Mouse (Mus musculus): Measurements from ENCODE around the gene Zbtb7a.
A peak's percentile ranks its signal among the peaks of the same experiment; 100 is the strongest.

Zbtb7a gene

DNA sequence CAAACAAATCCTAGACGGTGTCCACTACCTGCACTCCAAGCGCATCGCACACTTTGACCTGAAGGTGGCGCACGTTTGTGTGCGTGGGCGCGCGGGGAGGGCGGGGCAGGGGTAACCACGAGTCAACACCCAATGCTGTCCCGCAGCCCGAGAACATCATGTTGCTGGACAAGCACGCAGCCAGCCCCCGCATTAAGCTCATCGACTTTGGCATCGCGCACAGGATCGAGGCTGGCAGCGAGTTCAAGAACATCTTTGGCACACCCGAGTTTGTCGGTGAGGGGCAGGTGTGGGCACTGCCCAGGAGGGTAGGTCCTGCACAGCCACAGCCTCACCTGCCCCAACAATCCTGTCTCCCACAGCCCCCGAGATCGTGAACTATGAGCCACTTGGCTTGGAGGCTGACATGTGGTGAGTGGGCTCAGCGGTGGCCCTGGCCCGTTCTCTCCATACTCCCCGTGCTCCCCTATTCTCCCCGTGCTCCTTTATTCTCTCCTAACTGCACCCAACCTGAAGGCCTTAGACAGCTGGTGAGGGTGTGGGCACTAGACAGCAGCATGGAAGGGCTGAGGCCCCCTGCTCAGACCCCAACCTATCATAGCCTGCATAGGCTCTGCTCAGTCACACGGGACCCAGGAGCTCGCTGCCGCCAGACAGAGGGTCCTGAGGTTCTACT lies 55.4 kb downstream of the Zbtb7a start:
- DNase-seq (ENCODE audit: low spot score in 2 of 2): peak in 1 of 2 experiments; percentile 49

DNA sequence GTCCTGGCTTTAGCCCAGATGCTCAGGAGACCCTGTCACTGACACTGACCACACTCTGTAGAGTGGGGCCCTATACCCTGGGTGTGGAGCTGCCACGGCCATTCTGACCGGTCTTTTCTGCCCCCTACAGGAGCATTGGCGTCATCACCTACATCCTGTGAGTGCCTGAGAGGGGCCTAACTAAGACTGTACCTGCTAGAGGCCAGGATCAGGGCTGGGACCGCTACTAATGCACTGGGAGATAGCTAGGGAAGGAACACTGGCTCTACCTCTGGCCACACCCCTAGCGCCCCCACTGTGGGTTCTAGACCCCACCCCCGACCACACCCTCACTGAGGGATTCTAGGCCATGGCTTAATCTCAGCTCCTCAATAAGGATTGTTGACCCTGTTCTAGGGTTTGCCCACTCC lies 55.9 kb downstream of the Zbtb7a start:
- DNase-seq (ENCODE audit: low spot score in 2 of 2): peak in 1 of 2 experiments; percentile 43

DNA sequence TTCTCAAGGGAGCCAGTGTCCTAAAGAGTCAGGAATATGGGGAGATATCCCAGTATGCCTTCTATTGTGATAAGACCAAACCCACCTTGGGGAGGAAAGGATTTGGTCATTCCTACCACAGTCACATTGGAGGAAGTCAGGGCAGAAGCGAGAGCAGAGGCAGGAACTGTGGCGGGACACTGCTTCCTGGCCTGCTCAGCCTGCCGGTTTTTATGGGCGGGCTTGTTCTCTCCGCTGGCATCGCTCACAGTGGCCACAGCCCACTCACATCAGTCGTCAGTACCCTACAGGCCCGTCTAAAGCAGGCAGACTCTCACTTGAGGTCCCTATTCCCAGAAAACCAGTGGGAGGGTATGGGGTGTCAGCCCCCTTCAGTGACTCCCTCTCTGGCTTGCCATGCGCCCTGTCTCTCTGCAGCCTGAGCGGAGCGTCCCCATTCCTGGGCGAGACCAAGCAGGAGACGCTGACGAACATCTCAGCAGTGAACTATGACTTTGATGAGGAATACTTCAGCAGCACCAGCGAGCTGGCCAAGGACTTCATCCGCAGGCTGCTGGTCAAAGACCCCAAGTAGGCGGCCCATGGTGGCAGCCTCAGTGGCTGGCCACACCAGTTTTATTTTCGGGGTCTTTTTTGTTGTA lies 56.4 kb downstream of the Zbtb7a start:
- peak in 1 of 2 experiments; percentile 61 for DNase-seq (ENCODE audit: low spot score in 2 of 2)

DNA sequence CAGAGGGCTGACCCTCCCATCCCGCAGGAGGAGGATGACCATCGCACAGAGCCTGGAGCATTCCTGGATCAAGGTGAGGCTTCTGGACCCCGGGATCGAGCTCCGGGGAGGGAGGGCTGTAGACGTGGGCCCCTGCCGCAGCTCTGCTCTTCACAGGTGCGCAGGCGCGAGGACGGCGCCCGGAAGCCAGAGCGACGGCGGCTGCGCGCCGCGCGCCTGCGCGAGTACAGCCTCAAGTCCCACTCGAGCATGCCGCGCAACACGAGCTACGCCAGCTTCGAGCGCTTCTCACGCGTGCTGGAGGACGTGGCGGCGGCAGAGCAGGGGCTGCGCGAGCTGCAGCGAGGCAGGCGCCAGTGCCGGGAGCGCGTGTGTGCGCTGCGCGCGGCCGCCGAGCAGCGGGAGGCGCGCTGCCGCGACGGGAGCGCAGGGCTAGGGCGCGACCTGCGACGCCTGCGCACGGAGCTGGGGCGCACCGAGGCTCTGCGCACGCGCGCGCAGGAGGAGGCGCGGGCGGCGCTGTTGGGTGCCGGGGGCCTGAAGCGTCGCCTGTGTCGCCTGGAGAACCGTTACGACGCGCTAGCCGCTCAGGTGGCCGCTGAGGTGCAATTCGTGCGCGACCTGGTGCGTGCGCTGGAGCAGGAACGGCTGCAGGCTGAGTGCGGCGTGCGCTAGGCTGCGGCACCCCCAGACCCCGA lies 57.4 kb downstream of the Zbtb7a start:
- peak; percentile 92 to 93 for DNase-seq (ENCODE audit: low spot score in 2 of 2)

DNA sequence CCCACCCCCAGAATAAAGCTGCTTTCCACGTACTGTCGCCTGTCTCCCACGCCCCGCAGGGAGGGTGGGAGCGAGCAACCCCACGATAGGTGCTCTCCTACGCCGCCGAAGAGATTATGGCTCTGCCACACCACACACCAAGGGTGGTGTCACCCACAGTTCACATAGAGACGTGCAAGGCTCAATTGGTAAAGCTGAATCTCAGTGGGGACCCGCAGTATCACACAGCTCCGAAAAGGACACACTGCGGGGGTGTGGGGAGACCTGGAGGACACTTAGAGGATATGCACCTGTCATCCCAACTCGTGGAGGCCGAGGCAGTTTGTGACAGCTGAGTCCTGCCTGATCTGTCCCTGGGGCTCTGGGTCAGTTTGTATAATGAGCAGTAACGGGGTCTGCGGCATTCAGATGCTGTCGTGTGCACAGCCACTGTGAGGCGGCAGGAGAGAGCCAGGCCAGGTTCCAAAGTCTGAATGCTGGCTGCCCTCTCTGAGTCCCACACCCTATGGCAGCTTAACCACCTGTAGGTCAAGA lies 58.0 kb downstream of the Zbtb7a start:
- no peak for DNase-seq (ENCODE audit: low spot score in 2 of 2)

DNA sequence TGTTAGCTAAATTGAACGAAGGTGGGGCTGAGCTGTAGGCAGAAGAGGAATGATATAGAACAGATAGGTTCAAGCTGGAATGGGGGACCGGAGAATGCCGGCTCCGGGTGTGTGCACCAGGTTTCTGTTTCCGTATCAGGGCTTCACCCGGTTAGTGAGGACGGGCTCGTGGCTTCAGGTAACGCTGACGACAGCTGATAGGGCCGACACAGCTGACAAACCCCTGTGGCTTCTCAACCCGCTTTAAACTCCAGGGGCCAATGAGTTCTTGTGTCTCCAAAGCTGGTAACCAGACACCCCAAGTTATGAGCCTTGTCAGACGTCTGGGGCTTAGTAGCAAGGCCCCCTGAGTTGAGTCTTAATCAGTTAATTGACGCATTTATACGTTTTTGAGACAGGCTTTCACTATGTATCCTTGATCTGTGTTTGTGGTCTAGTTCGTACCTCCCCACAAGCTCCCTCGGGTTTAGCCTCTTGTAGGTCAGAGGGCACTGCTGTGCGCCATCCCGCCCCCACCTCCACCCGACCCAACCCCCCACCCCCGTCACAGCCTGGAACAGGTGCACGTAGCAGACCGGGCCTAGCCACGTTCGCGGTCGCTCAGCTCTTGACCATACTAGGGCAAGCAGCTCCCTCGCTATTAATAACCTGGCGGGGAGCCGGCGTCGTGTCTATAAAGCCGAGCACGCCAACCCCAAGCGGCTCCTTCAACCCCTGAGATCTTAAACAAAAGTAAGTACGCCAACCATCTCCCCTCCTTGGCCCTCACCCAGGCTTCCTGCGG lies 59.2 kb downstream of the Zbtb7a start:
- DNase-seq (ENCODE audit: low spot score in 2 of 2): peak in 1 of 2 experiments; percentile 64

DNA sequence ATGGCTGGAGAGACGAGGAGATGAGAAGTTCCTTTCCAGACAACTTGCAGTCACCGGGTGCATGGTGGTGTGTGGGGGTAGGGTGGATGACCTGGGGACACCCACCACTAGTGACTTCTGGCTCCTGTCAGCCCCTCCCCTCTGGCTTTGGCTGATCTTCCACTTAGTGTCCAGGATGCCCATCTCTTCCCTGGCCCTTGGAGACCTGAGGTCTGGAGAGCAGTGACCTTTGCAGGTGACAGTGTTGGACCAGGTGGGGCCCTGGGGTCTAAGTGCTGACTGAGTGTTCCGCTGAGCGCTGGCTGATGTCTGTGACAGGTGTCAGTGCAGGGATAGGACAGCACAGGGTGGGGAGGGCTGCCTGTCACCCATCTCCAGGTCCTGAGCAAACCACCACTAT lies 60.3 kb downstream of the Zbtb7a start:
- DNase-seq (ENCODE audit: low spot score in 2 of 2): peak in 1 of 2 experiments; percentile 50

DNA sequence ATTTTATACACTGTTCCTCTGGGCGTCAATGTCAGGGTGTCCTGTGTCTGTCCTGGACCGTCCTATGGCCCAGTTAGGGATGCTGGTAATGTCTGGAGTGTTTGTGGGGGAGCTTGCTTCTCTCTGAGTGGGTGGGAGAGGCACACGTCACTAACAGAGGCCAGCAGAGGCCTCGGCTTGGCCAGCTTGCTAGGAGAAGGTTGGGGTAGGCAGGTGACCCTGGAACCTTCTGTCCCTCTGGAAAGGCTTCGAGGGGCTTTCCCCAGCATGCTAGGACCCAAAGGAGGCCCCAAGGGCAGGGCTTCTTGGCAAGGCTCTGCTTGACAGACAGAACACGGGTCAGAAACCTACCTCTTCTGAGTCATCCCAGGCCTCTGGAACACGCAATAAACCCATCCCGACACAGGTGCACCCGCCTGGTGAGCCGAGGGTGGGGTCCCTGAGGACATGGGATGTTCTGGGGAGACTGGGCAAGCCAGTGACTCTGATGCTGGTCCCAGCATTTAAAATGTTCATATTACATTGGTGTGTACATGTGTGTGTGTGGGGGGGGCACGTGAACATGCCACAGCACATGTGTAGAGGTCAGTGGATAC lies 61.5 kb downstream of the Zbtb7a start:
- DNase-seq (ENCODE audit: low spot score in 2 of 2): no peak

DNA sequence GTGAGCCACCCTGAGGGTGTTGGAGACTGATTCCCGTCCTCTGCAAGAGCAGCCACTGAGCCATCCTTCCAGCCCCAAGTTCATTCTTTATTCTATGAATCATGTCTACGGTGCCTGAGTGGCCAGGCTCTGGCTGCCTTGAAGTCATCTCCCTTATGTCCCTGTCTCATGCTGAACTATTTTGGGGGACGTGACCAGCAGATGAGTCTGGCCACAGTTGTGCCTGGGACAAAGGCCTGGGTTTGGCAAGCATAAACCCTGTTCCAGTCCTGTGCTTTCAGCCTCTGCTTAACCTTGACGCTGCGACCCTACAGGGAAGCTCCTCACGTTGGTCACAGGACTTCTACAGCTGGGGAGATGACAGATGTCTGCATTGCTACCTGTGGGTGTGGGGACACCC lies 62.3 kb downstream of the Zbtb7a start:
- no peak for DNase-seq (ENCODE audit: low spot score in 2 of 2)

DNA sequence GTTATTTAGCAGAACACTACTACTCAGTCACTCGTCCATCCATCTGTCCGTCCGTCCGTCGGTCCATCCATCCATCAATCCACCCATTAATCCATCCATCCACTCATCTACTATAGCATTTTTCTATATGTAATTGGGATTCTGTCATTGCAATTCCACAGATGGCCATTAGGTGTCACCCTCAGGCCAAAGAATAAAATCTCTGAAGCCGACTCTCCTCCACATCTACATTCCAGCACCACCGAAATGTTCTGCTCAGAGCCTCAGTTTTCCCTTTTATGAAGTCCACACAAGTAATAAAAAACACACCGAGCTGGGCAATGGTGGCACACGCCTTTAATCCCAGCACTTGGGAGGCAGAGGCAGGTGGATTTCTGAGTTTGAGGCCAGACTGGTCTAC lies 63.2 kb downstream of the Zbtb7a start:
- DNase-seq (ENCODE audit: low spot score in 2 of 2): peak; percentile 75 to 78

DNA sequence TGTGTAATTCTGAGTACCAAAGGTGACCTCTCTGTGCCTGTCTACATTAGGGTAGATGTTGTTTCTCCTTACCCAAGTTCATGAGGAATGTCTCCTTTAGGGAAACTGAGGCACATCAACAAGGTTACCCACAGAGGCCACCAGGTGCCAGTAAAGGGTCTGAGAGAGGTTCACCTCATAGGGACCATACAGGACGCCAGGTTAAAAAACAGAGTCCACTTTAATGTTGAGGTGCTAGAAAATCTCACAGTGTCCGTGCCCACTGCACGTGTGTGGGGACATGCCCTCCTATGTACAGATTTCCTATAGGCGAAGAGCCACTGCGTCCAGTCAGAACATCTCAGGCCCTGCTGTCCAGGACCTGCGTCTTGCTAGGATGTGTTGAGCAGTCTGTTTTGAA lies 64.0 kb downstream of the Zbtb7a start:
- DNase-seq (ENCODE audit: low spot score in 2 of 2): no peak

DNA sequence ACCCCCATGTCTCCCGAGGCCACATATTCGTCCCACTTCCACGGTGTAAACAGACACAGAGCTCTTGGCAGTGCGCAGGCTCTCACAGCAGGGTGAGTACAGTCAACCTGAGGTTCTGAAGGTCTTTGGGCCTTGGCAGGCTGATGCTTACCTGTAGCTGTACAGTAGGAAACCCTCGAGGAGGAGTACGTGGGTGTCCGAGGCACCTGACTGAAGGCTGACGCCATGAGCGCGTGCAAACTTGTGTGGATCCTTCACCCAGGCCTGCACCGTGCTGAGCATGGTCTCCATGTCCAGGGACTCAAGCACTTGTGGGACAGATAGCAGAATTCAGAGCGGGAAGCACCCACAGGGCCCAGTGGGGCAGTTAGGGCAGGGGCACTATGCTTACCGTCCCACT lies 65.1 kb downstream of the Zbtb7a start:
- no peak for DNase-seq (ENCODE audit: low spot score in 2 of 2)

DNA sequence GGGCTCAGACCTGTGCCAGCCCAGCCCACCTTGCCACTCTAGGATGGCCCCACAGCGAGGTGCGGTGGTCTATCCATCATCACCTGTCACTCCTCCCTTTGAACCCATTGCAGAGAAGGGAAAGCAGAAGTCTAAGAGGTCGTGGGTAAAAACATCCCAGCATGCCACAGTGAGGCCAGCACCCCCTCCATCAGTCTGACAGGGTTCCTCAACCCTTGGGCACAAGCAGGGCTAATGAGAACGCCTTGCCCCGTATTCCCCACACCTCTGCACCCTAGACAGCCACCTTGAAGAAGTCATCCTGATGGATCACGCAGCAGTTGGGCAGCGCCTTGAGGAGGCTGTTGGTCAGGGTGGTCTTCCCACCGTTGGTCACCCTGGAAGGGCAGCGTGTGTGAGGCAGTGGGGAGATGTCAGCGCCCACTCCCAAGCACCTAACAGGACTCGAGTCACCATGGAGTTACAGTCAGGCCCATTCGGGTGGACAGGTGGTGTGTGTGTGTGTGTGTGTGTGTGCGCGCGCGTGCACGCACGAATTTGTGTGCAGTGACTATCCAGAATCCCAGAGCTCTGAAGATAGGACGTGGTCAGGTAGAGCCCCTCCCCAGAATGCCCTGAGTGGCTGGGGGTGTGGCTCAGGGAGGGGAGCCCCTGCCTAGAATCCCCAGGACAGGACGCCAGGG lies 65.7 kb downstream of the Zbtb7a start:
- no peak for DNase-seq (ENCODE audit: low spot score in 2 of 2)

DNA sequence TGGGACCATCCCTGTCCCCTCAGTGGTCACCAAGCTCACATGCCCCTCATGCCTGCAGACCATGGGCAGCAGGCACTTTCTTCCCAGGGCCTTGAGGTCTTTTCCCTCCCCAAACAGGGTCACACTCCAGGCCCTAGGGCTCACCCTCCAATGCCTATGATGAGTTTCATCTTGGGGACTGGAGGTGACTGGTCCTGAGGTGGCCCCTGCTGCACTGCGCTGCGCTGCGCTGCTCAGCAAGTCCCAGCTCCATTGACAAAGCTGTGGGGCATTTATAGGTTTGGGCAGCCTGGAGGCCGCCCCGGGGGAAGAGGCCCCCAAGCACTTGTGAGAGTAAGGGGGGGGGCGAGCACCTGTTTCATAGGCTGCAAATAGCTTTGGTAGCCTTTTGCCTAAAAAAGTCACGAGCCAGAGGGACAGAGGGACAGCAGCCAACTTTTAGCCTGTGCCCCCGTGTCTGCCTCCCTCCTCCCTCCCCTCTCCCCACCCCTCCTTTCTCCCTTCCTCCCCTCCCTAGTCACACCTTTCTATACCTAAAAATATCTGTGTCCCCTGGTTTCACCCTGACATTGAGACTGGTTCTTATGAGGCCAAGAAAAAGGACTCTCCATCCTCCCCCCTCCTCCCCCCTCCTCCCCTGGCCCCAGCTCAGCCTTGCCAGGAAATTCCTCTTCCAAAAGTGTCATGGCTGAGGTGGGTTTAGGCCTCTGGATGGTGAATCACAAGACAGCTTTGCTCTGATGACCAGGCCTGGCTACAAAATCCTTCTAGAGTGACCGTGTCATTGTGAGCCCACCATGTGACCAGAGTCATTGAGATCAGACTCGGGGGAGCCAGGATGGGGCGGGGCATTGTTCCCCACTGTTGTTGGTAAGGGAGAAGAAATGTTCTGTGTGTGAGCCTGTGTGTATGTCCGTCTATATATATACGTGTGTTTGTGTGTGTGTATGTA lies 67.1 kb downstream of the Zbtb7a start, which contains the start of gene Nmrk2:
TSS of gene Nmrk2 (minus strand) at position 245 of the 952 bp plus-strand sequence.
- DNase-seq (ENCODE audit: low spot score in 2 of 2): no peak

Data from right cerebral cortex, postnatal 10 days (tissue).